Mouse (Mus musculus) right cerebral cortex, postnatal 14 days (tissue): Measurements from ENCODE around the gene Asic2.
"Not testable (repeated sequence)": the region's sequence is repeated elsewhere in the genome, so short reads cannot be mapped to it uniquely, and the experiment has no call there.

ENCODE experiments used
- DNase-seq: peaks from one replicate; pipeline ENCODE4 v3.0.0; 2022

The Asic2 gene

GRCm38 (mm10) chr11:81272677-81273418 is 695.4 kb downstream of the Asic2 start:
- no peak for DNase-seq

DNA sequence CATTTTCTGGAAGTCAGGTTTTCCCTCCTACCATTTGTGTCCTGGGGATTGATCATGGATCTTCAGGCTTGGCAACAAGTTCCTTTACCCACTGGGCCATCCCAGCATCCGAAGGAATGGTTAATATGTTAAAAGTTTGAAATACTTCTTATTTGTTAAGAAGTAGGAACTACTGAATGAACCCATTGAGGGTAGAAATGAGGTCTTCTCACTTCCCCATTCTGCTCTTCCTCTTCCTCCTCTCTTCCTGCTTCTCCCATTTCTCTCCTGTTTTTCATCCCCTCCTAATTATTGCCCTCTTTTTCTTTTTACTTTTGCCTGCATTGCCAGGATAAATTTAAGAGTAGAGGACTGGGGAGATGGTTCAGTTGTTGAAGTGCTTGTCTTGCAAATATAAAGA is 696.8 kb downstream of the Asic2 start:
- no peak for DNase-seq

DNA sequence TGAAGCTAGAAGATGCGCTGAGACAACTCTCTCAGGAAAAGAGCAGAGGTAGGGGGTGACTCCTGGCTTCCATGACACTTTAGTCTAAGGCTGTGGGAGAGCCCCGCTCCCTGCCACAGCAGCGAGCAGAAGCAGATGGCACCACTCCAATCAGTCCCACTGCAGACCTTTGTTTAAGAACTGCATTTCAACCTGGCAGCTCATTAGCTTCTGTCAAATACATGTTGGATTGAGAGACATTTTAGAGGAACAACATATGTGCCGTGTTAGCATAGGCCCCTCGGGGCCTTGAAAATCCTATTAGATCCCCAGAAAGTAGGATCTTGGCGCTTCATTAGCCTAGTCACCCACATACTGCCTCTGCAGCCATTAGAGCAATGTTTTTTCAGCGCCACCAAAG is 697.7 kb downstream of the Asic2 start:
- no peak for DNase-seq

GRCm38 (mm10) chr11:81263757-81264156 is 704.5 kb downstream of the Asic2 start:
- DNase-seq = no peak

DNA sequence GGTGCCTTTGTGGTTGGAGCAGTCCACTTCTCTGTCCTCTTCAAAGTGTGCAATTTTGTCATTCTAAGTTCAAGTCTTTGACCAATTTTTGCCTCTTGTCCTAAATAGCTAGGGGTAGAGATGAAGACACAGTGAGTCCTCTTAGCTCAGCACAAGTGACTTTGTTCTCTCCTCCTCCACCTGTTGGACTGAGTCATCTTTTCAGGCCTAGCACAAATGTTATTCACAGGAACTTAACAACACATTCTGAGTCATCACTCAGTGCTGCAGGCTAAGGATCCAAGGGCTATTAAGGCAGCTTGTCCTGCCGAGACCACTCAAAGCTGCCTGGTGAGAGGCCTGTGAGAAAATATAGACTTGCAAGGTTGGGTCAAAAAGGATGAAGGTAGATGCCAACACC is 705.1 kb downstream of the Asic2 start:
- no peak for DNase-seq

- DNase-seq = no peak
Measured at GRCm38 (mm10) chr11:81261259-81261658, 707.0 kb downstream of the Asic2 start.

GRCm38 (mm10) chr11:81241183-81241582 is 727.1 kb downstream of the Asic2 start:
- DNase-seq = not testable (repeated sequence)

DNA sequence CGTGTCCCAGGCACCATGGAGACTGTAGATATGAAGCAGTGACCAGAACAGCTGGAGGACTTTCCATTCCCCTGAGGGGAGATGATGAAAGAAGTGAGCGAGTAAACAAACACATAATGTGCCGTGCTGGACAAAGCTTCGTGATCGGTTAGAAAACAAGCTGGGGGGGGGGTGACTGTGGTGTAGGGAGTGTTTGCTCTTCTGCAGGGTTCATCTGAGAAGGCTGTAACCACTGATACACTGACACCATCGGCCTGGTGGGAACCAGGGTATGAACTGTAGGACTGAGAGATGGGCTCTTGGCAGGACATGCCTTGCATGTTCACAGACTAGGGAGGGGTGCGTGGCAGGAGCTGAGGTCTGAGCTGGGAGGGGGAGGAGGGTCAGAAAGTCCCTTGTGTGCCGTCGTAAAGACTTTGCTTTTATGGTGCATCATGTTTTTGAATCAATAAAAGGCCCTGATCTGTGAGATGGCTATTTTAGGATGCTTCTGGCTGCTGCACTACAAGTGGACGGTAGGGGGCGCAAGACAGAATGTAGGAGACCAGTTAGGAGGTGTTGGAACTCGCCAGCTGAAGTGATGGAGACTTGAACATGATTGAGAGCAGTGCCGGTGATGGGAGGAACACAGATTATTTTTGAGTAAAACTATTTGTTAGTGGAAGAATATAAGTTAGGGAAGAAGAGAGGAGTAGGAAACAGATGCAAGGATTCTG is 728.1 kb downstream of the Asic2 start:
- DNase-seq = peak; percentile 17

- no peak for DNase-seq
Measured at GRCm38 (mm10) chr11:81239091-81239490, 729.2 kb downstream of the Asic2 start.

DNA sequence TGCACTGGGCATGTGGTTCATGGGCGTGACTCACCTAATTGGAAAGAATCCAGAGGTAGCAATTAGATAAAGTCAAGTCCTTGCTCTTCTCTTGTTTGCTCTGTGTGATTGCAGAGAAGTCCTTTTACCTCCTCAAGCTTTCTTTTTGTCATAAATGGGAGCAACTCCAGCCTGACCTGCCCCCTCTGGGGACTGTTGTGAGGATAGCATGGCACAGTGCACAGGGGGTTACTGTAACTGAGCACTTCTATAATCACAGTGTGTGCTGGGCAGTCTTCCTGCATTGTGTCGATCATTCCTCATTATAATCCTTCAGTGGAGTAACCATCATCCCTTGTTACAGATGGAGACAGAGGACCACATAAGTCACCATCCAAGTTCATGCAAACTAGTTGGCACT is 732.2 kb downstream of the Asic2 start:
- no peak for DNase-seq

GRCm38 (mm10) chr11:81223361-81223760 is 744.9 kb downstream of the Asic2 start:
- DNase-seq = no peak

- DNase-seq = no peak
Measured at GRCm38 (mm10) chr11:81220786-81221185, 747.5 kb downstream of the Asic2 start.

GRCm38 (mm10) chr11:81205471-81205870 is 762.8 kb downstream of the Asic2 start:
- DNase-seq = no peak

GRCm38 (mm10) chr11:81202578-81202977 is 765.7 kb downstream of the Asic2 start:
- no peak for DNase-seq

GRCm38 (mm10) chr11:81193856-81194255 is 774.4 kb downstream of the Asic2 start:
- no peak for DNase-seq

- no peak for DNase-seq
Measured at GRCm38 (mm10) chr11:81192155-81192554, 776.1 kb downstream of the Asic2 start.

DNA sequence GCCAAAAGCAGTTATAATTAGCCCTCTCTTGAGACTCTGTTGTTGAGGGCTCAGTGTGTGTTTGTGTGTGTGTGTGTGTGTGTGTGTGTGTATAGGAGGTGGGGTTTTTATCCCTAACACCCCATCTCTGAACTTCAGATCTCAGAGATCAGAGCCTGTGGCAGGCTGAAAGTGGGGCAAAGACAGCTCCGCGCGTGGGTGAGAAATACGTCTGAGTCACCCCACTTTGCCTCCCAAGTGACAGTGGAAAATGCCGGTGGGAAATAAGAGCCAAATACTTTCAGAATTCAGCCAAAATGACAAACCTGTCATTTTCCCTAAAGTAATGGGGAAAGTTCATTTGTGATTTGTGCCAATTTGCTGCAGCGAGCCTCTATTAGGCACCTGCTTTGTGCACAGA is 779.2 kb downstream of the Asic2 start:
- DNase-seq = no peak

- no peak for DNase-seq
Measured at GRCm38 (mm10) chr11:81187851-81188250, 780.4 kb downstream of the Asic2 start.

- DNase-seq = no peak
Measured at GRCm38 (mm10) chr11:81184721-81185120, 783.5 kb downstream of the Asic2 start.

DNA sequence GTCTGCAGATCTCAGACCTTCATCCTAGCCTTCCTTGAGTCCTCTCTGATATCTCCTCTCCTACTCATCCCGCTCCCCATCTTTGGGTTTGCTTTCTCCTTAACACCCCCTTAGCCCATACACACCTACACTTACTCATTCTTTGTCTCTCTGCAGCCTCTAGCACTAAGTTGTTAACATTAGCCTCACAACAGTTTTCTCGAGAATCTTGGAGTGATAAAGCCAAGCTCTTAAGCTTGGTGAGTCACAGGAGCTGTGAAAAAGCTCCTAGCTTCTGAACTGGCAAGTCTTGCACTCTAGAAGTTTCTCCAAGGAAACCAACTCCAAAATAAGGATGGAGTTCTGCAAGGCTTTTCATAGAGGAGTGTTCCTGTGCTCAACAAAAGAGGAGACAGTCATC is 803.4 kb downstream of the Asic2 start:
- DNase-seq = no peak

DNA sequence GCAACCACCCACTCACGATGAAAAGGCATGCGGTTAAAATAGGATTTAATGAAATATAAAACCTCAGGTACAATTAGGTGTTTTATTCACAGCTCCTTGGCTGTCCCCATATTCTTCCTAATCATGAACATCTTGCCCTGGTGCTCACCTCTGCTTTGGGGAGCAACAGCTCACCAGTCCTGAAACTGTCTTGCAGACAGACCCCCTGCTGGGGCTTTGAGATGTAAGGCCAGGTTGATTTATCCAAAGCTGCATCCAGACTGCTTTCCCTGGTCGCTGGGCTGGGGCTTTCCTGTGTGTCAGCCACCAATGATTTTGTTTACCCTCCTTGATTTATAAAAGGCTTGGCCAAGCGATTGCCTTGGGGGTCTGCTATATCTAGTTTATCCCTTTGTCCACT is 805.2 kb downstream of the Asic2 start:
- no peak for DNase-seq

- peak; percentile 55 for DNase-seq
Measured at GRCm38 (mm10) chr11:81153841-81154240, 814.4 kb downstream of the Asic2 start.

DNA sequence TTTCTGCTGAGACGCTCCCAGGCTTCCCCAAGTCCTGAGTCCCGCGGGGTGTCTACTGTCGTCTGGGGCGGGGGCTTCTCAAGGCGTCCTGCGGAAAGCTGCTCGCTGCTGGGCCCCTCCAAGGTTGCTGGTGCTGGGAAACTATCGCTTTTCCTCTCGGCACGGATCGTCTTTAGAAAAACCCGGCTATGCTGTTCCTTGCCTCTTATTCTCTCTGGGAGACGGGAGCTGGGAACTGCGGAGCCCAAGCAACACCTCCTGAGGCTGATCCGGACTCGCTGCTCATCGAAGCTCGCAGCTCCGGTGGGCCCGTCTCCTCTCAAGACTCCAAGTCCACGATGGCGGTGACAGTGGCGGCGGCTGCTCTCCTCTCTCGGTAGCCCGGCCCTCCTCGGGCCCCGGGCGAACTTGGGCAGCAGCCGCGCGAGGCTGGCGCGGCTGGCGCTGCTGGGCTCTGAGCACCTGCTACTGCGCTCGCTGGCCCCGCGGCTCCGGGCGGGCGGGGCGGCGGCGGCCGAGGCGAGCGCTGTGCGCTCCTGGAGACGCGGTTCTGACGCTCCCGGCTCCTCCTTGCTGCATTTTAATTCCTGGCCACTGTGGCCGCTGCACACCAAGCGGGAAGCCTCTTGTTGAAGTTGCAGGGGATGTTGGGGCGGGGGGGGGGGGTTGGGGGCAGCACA is 815.0 kb downstream of the Asic2 start:
- peak; percentile 74 for DNase-seq
